Mouse (Mus musculus): Measurements from ENCODE around the gene Vasn.
"Not testable (repeated sequence)": the region's sequence is repeated elsewhere in the genome, so short reads cannot be mapped to it uniquely, and the experiment has no call there.

The Vasn gene

DNA sequence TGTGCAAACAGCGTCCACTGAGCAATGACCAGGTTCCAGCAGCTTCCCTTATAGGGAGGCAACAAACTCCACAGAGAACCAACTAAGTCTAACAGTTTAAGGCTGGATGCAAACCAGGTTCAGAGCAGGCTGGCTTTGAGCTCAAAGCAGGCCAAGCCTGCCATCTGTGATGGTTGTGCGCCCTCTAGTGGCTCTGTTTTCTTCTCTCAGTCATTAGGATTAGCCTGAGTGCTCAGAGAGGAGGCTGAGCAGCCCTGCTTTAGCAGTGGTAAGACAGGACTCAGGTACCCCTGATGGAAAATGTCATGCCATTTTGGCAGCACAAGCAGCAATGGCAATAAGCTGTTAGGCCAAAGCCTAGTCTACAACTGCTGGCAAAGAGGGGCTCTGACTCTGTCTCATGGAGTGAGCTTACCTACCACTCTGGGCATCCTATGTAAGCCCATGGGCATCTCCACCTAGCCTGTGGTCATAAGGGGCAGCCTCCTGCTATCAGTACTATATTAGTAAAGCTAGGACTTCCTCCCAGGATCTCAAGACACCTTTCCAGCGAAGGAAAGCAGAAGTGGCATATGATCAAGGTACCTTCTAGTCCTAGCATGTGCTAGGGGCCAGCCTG, 27.6 kb downstream of the Vasn start:
- DNase-seq (ENCODE audit: low read depth, low spot score), result peak; percentile 89

- DNase-seq (ENCODE audit: low read depth, low spot score), result no peak
These were observed 30.6 kb downstream of the Vasn start for GRCm38 (mm10) chr16:4670317-4670716.

GRCm38 (mm10) chr16:4674091-4674490, 34.4 kb downstream of the Vasn start:
- peak; percentile 84 for DNase-seq (ENCODE audit: low read depth, low spot score)

DNA sequence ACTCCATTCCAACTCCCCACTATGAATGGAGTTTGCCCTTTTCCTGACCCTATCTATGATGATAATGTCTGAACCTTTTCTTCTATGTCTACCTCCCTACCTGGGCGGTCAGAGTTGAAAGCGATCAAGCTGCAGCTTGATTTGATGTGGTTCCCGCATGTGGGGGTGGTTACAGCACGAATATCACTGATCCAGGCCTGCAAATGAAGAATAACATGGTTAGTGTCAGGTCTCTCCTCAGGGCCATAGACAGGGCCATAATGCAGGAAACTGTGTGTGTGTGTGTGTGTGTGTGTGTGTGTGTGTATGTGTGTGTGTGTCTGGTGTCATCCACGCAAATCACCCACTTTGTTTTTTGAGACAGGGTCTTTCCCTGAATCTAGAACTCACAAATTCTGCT, 37.1 kb downstream of the Vasn start:
- DNase-seq (ENCODE audit: low read depth, low spot score), result peak; percentile 35

GRCm38 (mm10) chr16:4678080-4678479, 38.3 kb downstream of the Vasn start:
- DNase-seq (ENCODE audit: low read depth, low spot score), result peak; percentile 26

GRCm38 (mm10) chr16:4679121-4680018, 39.6 kb downstream of the Vasn start, which contains the start of gene Coro7:
Gene Coro7, minus strand, starts transcription at chr16:4679777.
- peak; percentile 97 for DNase-seq (ENCODE audit: low read depth, low spot score)

GRCm38 (mm10) chr16:4680922-4681455, 41.2 kb downstream of the Vasn start:
- not testable (repeated sequence) for DNase-seq (ENCODE audit: low read depth, low spot score)

GRCm38 (mm10) chr16:4682628-4683179, 43.0 kb downstream of the Vasn start:
- no peak for DNase-seq (ENCODE audit: low read depth, low spot score)

DNA sequence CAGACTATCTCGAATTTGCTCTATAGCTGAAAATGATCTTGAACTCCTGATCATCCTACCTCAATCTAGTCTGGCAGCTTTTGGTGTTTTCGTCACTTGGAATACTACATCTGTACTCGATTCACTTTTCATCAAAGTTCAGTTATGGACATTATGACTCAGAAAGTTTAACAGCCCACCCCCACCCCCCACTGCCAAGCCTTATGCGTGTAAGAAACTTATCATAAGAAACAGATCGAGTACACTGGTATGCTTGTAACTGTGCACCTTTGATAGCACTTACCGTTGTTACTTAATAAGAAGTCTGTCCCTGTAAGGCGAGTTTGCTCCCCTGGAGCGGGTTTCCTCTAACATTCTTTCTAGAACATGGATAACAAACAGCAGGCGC, 43.4 kb downstream of the Vasn start:
- no peak for DNase-seq (ENCODE audit: low read depth, low spot score)

GRCm38 (mm10) chr16:4683581-4684456, 44.1 kb downstream of the Vasn start:
- peak; percentile 98 for DNase-seq (ENCODE audit: low read depth, low spot score)

- no peak for DNase-seq (ENCODE audit: low read depth, low spot score)
These were observed 44.7 kb downstream of the Vasn start for GRCm38 (mm10) chr16:4684457-4684791.

DNA sequence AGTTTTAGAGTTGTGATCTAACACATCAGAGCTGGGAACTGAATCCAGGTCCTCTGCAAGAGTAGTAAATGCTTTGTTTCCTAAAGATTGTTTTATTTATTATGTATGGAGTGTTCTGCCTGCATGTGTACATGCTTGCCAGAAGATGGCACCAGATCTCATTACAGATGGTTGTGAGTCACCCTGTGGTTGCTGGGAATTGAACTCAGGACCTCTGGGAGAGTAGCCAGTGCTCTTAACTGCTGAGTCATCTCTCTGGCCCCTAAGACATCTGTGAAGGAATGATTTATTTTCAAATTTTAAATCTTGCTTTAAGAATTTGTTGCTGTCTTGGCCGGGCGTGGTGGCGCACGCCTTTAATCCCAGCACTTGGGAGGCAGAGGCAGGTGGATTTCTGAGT, 49.6 kb downstream of the Vasn start:
- not testable (repeated sequence) for DNase-seq (ENCODE audit: low read depth, low spot score)

Data from CD4-positive, CD25-positive, alpha-beta regulatory T cell, adult 2 months (primary cell).